Mouse (Mus musculus): ENCODE measurements around the gene Slain2. TPM values are rescaled to one million over a fixed set of nuclear protein-coding genes. Genes with fewer than 3 reads are reported as not detected.

Gene Slain2
- total RNA-seq (2021) = 10 to 100 TPM; 24.4 to 27.4 TPM
- long read RNA-seq, experiment 1, full-length matches to known transcripts = 11 of 14 reads
- long read RNA-seq, experiment 1, partial matches to known transcripts = 0 of 14 reads
- long read RNA-seq, experiment 1, other reads (novel, unspliced or antisense) = 3 of 14 reads
- long read RNA-seq, experiment 2, full-length matches to known transcripts = 22 of 29 reads
- long read RNA-seq, experiment 2, partial matches to known transcripts = 6 of 29 reads
- long read RNA-seq, experiment 2, other reads (novel, unspliced or antisense) = 1 of 29 reads

DNA sequence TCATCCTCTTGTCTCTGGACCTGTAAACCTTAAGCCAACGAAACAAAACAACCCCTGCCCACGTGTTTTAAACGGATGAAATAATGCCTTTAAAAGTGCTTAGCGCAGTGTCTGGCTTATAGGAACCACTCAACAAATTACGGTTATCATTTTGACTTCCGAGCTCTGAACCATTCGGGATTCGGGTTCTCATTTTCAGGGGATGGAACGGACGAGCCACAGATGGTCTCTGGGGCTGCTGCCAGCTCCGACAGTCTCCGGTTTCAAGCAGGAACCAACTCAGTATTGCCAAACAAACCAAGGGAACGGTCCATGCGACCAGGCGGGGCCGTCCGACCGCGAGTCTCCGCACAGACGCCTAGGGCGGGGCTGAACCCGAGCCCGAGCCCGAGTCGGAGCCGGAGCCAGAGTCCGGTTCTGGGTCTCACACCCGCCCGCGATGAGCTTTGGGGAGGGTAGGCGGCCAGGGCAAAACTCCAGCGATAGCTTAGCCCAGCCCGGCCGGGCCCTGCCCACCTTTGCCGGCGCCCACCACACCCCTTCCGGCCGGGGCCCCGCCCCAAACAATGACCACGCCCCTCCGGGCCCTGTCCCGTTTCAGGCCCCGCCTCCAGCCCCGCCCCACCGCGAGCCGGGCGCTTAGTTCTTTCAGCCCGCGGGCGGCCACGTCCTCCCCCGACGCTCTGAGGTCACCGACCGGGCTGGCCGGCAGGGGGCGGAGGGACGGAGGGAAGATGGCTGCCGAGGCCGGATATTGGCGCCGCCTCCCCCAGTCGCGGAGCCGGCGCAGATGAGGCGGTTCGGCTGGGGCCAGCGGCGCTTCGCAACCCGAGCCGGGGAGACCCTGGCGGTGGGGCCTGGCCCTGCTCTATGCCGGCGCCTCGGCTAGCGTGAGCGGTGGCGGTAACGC is at the start of gene Slain2:
TSS of gene Slain2 (plus strand) at position 657 of the 910 bp plus-strand sequence.
- DNase-seq (ENCODE audit: low spot score in 2 of 2) = peak; percentile 93 to 96

DNA sequence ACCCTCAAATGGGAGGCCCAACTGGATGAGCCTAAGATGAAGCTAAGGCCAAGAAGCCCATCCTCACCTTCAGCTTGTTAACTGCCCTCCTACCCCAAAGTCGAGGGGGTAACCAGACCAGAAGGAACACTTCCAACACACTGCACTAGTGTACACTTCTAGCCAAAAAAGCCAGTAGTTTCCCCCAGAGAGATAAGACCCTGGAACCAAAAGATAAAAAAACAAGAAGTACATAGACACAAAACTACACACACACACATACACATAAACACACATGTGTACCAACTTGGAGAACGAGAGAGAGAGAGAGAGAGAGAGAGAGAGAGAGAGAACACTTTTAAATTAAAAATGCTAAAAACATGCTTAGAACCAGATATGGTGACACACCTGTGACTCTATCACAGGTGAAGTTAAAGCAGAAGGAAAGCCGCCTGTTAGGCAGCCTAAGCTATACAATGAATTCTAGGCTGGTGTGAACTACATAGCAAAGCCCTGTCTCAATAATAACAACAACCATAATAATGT is 49.4 kb upstream of the Slain2 start:
- no peak for DNase-seq (ENCODE audit: low spot score in 2 of 2)

DNA sequence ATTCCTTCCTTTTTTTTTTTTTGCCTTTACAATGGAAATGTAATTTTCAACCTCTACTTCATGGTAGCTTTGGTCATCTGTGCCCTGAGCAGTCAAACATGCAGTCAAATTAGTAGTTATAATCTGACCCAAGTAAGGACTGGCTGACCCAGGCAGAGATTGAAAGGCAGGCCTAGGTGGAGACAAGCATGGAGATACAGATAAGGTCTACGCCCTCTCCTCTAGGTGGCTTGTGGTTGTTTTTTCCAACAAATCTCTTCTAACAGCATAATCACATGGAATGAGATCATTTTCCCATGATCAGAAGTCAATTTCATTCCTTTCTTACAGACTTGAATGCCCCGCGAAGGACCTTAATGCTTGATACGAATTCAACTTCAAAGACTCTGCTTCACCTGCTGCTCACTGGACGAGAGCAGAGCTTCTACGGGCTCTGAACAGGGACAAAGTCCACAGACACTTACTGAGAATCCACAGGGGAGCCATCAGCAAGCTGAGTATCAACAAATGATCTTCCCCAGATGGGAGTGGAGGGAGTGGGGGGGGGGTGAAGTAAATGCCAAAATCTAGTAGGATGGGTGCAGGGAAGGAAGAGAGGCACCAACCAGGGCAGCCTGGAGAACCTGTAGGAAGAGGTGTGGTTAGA is 47.7 kb upstream of the Slain2 start:
- no peak for DNase-seq (ENCODE audit: low spot score in 2 of 2)

DNA sequence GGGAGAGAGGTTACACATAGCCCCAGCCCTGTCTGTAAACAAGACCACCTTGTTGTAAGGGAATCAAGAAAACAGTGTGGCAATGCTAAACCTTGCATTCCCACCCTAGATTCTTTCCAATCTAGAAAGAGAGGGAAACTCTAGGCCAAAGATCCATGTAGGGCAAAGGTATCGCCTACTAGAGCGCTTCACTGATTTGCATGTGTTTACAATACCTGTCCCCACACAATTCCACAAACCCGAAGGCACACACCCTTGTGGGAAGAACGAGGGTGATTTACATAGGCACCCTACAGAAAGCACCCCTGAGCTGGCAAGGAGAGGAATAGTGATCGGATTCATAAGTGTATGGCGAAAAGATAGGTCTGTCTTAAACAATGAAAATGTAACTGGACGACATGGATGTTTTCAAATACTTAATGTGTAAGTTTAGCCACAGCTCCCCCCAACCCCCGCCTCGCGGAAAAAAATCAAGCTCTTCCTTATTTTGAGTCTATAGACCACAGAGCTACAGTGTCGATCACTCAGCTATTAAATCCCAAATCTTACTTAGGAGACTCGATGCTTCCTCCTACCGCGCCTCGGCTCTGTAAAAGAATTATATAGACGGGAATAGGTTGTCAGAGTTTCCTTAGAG is 47.0 kb upstream of the Slain2 start:
- no peak for DNase-seq (ENCODE audit: low spot score in 2 of 2)

DNA sequence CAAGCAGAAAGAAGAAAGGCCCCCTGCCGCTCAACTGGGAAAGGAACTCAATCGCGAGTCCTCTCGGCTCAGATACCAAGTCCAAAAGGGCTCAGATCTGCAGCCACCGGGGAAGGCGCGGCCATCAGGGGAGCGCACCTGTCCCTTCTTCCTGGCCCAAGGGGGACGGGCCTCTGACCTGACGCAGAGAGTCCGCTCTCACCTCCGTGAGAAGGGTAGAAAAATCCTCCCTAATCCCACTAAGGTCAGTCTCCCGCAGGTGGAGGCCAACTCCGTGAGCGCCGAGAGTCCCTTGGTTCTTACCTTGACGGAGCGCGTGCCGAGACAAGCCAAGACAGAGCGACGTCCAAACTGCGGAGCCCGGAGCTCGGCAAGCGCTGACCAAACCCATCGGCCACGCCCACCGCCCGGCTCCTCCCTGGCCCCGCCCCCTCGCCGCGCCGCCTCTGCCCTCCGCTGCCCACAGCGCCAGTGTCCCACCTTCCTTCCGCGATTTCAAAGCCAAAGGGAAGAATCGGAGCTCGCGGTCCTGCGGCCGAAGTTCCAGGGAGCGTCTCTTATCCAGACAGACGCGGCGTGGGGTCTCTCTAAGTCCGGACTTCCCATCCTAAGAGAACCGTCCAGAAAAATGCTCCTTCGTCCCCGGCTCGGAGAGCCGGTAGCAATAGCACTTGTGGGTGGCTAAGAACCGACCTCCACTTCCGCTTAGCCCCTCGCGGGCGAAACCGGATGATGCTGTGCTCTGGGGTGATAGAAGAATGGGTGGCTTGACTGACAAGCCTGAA is 45.8 kb upstream of the Slain2 start, which contains the start of gene Tec:
TSS of gene Tec (minus strand) at position 393 of the 785 bp plus-strand sequence.
- peak; percentile 58 to 68 for DNase-seq (ENCODE audit: low spot score in 2 of 2)

DNA sequence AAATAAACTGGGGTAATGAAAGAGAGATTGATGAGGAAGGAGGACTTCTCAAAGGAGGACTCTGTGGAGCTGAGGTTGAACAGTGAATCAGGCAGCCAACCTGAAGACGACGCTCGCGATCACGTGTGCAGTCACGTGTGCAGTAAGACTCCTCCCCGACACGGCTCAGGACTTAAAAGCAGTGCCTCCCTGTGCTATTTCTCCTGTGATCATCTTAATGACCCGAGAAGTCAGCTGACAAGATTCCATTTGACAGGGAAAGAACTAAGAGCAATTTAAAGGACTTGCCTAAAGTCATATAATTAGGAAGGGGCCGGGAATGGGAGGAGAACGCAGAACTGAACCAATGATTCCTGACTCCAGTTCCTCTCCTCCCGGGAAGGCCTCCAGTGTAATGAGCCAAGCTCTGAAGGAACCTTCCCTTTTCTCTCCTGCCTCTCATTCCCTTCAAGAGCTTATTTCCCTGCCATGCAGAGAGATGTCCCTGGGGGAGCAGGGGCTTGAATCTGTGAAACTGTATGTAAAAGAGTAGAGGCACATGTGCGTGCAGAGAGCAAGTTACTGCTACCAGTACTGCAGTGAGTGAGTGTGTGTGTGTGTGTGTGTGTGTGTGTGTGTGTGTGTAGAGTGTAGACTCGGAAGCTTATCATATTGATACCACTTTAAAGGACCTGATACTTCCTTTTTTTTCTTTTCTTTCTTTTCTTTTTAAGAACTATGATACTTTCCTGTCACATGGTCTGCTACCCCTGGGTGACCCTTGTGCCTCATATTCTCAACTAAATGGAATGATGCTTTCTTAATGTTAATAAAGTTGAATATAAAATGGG is 44.1 kb upstream of the Slain2 start:
- no peak for DNase-seq (ENCODE audit: low spot score in 2 of 2)

DNA sequence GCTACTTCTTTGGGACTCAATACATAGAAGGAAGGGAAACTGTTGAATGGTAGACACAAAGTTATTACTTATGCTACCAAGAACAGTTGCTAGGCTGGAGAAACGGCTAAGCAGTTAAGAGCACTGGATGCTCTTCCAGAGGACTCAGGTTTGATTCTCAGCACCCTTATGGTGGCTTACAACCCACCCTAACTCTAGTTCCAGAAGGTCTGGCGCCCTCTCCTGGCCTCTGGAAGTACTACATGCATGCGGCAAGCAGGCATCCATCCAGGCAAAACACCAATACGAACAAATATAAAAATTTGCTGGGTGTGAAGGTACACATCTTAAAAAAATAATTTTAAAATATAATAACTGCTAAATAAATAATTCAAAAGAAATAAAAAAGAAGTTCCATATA is 43.0 kb upstream of the Slain2 start:
- no peak for DNase-seq (ENCODE audit: low spot score in 2 of 2)

DNA sequence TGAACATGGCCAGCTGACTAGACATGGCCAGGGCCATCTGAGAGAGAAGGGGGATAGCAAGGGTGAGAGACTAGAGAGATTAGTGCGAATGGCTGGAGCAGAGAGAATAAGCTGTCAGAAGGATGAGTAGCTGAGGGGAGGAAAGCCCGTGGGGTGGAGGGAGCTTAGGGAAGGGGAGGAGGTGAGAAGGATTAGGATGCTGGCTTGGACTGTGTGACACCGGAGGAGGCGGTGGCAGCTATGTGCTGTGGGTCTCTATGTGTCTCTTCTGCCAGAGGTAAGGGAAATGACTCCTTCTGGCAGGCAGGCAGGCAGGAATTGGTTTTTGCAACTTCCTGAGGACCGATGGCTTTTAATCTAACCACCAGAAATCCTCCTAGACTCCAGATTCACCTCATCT is 34.4 kb upstream of the Slain2 start:
- DNase-seq (ENCODE audit: low spot score in 2 of 2) = no peak

DNA sequence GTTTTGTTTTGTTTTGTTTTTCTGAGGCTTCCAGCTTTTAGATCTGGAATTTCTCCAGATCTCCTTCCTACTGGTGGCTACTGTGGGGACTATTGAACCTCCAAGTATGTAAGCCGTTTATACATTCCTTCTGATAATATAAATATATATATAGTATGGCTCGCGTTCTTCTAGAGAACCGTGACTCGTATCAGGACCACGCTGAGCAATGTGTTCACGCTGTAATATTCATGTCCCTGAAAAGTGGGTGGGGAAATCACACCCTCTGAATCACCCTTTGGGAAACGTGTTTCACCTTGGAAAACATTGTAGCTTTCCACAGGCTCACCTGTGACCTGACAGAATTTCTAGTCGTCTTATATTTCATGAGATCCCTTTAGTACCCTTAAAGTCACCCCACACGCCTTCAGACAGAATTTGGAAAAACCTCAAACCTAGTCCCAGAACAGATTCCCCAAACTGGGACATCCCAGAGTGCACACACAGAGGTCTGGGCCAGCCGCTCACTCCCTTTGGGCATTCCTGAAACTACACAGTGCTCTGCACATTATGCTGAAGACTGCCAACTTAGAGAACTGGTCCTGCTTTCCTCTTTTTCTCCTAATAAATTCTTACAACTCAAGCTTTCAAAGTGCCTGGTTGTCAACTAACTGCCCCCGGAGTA is 32.2 kb upstream of the Slain2 start:
- DNase-seq (ENCODE audit: low spot score in 2 of 2) = no peak

DNA sequence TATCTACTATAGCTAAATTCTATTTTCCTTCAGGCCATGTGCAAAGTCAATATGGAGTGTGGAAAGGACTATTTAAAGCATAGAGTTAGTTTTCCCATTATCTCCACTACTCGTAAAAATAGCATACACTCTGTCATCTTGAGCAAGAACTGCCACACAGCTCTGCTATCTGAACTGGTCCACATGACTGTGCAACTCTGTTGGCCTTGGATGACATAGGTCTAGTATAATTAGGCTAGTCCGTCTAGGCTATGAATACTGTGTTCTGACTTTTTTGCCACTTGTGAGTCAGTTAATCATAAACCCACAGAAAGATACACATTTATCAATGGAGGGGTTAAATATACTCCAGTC is 31.7 kb upstream of the Slain2 start:
- no peak for DNase-seq (ENCODE audit: low spot score in 2 of 2)

DNA sequence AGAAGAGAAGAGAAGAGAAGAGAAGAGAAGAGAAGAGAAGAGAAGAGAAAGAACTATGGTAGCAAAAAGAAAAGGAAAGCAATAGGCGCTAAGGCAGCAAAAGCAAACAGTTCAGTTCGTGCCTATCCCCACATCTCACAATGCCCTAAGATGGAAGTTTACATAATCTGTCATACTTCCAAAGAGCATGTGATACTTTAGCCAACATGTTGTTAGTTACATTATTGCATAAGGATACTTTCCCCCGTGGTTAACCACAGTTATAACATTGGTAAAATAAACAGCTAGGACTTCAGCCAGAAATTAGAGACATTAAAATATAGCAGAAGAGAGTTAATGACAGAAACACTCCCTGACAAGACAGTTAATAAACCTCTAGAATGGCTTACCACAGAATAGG is 30.4 kb upstream of the Slain2 start:
- DNase-seq (ENCODE audit: low spot score in 2 of 2) = no peak

DNA sequence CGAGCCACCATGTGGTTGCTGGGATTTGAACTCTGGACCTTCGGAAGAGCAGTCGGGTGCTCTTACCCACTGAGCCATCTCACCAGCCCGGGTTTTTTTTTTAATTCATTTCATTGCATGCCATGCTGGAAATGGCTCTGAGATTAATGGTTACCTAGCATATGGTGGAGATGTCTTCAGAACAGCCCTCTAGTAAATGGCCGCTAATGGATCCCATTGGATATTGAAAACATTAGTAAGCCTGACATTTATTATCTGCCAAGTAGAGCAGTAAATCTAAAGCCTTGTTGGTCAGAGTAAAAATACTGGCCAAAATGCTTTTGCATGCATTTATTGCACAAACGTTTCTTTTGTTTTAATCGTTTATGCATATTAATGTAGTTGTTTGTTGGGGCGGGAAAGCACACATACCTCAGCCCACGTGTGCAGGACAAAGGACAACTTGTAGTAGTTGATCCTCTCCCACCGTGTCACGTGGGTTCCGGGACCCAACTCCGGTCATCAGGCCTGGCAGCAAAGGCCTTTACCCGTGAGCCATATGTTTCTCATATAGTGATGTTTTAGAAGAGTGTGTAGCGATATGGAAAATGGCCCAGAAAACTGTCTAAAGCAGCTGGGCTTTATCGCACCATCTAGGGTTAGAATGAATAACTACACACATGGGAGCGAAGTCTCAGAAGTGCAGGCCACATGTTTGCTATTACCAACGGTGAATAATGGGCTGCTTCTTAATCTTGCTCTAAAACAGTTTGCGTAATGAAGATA is 27.5 kb upstream of the Slain2 start:
- DNase-seq (ENCODE audit: low spot score in 2 of 2) = no peak

DNA sequence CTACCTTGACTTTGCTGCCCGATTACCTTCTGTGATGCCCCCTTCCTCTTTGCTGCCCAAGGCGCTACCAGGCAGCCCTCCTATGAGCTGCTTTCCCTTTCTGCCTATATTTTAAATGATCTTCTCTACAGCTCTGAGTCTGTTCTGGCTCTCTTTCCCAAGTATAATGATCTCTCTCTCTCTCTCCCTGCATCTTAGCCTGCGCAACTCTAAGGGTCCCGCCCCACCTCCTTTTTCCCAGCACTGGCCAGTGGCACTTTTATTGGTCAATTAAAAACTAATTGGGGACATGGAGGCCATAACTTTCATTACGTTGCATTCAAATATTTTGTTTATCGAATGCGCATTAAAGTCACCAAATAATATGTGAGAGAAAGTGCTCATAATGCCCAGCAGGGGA is 25.8 kb upstream of the Slain2 start:
- DNase-seq (ENCODE audit: low spot score in 2 of 2) = no peak

DNA sequence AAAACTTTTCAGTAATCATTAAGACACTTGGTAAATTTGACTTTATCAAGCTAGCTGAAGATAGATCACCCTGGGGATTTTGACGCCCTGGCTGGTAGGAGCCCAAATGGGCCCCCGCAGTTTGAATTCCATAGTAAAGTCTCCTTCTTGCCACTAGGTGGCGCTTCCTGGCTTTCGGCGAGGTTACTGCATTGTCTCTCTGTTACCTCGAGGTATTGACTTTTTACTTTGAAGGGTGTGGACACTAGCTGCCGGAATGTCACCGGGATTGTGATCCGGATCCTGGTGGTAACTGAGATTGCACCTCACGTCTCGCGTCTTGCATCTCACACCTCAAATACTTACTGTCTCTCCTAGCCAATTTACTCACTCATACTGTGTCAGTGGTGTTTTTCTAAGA is 22.6 kb upstream of the Slain2 start:
- DNase-seq (ENCODE audit: low spot score in 2 of 2) = peak in 1 of 2 experiments; percentile 34

DNA sequence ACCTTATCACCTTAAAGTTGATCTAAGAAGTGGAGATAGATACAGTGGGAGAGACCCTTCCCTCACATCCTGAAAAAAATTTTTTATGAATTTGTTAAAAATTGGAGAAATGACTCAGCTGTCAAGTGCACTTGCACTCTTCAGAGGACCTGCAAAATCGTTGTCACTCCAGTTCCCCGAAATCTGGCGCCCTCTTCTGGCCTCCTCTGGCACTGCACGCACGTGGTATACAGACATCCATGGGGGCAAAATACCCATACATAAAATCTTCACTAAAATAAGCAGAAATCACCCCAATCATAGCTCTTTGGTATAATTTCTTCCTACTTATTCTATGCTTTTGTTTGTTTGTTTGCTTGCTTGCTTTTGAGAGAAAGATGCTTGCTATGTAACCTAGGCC is 20.1 kb upstream of the Slain2 start:
- no peak for DNase-seq (ENCODE audit: low spot score in 2 of 2)

DNA sequence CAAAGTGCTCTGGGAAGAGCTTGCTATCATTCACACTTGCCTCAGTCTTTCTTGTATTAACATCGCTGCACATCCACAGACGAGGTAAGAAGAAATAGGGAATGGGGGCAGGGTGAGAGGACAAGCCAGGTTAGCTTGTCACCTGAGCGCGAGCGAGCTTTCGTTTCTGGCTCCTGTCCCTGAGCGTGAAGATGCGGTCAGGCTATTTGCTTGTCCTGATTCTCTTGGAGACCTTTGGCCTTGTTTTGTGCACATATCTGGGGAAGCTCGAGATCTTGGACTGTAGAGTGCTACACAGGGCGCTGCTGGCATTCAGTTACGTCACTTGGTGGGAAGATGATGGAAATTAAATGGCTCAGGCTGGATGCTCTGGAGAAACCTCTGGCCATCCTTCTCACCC is 18.8 kb upstream of the Slain2 start:
- no peak for DNase-seq (ENCODE audit: low spot score in 2 of 2)

DNA sequence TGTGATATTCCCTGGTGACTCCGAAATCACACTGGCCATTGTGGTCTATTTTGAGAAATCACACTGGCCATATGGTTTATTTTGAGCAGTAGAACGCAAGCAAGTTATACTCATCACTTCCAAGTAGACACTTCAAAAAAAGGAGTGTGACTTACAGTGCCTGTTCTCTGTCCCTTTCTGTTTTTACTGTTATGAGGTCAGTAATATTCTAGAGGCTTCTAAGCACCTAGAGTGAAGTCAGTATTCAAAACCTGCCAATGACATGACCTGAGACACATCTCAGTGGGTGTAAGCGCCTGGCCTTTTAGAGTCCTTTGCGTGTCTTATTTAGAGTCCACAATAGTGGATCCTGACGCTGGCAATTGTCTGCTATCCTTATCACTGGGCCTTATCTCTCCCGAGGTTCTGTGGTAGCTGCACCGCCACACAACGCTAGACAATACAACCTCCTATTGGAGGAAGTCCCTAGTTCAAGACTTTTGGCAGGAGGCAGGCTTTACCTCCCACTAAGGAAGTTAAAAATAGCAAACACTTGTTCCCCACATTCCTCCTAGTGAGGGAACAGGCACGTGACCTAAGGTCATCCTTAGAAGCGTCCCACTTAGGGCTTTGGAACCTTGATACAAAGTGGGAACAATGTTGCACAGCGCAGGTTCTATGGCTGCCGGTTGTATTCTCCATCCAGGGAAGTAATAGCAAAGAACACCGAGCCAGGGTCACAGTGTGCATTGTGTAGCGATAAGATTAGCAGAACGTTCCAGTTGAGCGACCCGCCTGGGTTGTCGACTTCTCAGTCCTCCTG is 17.4 kb upstream of the Slain2 start:
- DNase-seq (ENCODE audit: low spot score in 2 of 2) = no peak
